Mouse (Mus musculus): ENCODE results near the gene Gmeb1. TPM values are rescaled to one million over a fixed set of nuclear protein-coding genes. Genes with fewer than 3 reads are reported as not detected.

Gmeb1 gene
- polyA plus RNA-seq, 1 experiment: 10.3 TPM

DNA sequence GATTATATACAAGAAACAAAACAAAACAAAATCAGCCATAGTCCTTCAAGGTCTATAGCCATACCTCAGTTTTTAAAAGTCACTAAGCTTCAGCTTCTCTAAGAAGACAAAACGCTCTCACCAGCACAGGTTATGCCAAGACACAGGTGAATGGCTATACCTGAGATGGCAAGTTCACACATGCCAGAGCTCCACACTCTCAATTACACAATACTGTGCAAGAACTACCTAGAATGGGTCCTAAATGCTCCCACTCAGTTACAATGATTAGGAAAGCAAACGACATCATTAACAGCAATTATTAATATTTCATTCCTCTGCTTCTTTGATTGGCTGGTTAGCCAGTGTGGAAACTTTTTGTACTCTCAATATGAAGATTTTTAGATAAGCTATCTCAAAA is 52.1 kb downstream of the Gmeb1 start:
- TF ChIP-seq GATA1 (IDR thresholded peaks at IDR 0.05; ENCODE audit: low read length): no peak

DNA sequence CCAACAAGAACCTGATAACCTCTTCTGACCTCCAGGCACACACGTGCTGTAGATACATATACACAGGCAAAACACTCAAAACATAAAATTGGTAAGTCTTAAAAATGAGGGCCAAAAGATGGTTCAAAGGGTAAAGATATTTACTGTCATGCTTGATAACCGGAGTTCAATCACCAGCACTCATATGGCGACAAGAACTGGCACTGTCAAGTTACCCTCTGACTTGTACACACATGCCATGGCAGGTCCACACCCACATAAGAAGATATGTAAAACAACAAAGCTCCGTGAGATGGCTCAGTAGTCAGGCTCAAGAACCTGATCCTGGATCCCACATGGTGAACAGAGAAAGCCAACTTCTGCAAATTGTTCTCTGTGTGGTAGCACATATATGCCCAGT is 54.1 kb downstream of the Gmeb1 start:
- no peak for TF ChIP-seq GATA1 (IDR thresholded peaks at IDR 0.05; ENCODE audit: low read length)

DNA sequence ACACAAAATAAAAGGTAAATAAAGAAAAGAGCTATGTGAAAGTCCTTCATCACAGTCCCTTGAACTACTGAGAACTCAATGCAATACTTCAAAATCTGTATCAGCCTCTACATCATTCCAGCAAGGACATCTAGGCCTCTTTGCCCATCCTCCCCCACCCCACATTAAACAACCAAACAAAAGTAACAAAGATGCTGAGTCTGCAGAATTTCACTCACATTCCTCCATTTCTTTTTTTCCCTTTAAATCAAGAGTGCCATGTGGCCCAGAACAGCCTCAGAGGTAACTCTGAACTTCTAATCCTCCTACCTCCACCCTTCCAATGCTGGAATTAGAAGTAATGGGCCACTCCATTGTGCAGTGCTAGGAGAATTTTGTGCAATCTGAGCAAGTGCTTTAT is 62.6 kb downstream of the Gmeb1 start:
- no peak for TF ChIP-seq GATA1 (IDR thresholded peaks at IDR 0.05; ENCODE audit: low read length)

DNA sequence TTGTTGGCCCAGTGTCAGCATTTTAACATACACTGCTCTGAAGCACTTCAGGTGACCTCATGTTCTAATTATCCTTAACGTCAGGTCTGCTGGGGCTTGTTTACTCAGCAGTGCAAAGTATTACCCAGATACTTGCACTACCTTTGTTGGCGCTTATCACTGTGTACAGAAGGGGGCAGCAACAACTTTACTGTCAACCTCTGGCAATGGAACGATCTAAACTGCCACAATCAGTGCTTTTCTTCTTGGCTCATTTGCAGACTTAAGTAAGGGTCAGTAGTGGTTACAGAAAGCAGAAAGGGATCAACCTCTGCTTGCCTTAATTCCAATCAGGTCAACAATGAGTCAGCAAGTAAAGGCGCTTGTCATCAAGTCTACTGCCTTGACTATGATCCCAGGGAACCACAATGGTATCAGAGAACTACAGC is 63.1 kb downstream of the Gmeb1 start:
- TF ChIP-seq GATA1 (IDR thresholded peaks at IDR 0.05; ENCODE audit: low read length): no peak

DNA sequence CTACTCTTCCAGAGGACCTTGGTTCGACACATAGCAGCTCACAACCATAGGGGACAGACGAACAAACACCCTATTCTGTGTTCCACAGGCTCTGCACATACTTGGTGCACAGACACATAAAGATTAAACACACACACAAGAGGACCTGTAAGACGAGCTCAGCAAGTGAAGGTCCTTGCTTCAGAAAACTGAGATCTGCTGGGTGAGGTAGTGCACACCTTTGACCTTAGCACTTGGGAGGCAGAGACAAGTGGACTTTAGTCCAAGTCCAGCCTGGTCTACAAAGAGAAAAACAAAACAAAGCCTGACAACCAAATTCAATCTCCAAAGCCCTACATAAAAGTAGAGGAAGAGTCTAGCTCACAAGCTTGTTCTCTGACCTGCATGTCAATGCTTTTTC is 66.4 kb downstream of the Gmeb1 start:
- no peak for TF ChIP-seq GATA1 (IDR thresholded peaks at IDR 0.05; ENCODE audit: low read length)

DNA sequence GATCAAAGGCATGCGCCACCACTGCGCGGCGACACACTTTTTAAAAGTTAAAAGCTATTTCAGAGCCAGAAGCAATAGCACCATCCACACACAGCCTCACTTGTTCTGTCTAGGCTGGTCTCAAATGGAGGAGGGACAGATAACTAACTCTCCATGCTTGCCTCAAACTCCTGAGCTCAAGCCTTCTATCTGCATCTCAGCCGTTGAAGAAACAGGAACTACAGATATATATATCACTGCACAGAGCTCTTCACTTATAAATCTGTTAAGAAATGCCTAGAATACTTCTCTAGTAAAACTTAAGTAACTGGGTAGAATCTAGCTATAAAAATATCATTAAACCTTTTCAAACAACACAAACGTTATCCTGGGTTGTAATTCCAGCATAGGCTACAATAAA is 67.0 kb downstream of the Gmeb1 start:
- no peak for TF ChIP-seq GATA1 (IDR thresholded peaks at IDR 0.05; ENCODE audit: low read length)

DNA sequence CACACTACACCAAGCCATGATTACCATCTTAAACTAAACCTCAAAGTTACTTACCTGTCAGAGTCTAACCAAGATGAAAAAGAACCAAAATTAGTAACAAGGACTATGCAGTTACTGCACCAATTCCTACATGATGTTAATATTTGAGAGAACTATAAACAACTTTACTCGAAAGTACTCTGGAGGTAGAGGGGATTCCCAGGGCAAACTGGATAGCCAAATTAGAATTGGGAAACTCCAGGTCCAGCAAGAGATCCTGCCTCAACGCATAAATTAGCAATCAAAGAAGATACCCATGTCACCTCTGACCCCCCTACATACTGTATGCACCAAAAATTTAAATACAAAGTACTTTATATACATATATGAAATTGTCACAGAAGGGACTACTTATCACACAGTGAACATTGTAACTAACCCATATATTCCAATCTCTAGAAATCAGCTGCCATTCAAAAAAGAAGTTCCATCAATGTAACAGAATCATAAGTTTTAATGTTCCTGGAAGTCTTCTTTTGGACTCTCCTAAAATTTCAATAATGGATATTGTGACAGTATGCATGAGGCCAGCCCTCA is 73.5 kb downstream of the Gmeb1 start:
- TF ChIP-seq GATA1 (IDR thresholded peaks at IDR 0.05; ENCODE audit: low read length): no peak

DNA sequence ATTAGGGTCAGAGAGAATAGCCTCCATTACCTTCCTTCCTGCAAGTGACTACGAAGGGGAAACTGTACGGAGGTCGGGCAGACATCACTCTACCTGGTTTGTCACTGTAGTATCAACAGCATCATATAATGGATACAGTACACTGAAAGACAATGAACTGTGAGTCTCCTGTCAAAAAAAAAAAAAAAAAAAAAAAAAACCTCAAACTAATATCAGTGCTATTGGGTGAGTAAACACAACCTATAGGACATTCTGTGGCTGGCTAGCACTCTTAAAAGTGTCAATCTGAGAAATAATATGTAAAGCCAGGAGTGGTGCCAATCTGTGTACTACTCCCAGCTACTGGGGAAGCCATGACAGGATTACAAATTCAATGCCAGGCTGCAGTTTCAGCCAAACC is 78.2 kb downstream of the Gmeb1 start:
- TF ChIP-seq GATA1 (IDR thresholded peaks at IDR 0.05; ENCODE audit: low read length): no peak

DNA sequence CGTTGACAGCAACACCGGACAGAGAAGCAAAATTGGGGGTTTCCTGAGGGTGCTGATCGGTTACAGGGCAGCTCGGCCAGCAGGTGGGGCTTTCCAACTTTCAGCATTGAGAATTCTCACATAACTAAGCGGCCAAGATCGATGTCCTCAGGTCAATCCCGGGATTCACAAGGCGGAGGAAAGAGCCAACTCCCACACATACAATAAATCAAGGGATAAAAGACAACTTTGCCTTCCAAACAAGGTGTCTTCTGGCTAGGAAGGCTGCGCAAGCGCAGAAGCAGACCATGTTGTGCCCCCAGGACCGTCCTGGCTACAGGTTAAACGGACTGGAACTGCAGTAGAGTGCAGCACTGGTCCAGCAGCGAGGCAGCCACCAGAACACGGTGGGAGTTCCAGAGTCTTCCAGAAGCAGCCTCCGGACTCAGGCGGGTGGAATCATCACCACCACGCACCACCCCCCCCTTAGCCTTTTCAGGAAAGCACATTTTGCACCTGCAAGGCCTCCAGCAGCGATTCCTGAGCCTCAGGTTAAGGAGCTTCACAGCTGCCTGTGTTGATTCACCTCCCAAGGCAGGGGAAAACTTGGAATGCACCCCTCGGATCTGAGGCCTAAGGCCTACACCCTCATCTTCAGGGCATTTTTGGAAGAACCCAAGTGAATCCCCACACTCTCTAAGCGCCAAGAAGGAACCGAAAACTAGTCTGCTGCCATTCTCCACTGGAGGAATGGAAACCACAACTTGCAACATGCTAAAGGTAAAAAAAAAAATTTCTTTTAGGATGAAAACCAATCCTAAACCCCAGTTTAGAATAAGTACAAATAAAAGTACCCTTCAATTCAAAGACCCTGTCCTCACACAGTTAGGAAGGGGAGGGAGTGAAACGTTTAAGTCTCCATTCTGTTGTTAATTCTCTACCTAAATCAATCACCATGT is 79.4 kb downstream of the Gmeb1 start:
- TF ChIP-seq GATA1 (IDR thresholded peaks at IDR 0.05; ENCODE audit: low read length): no peak

DNA sequence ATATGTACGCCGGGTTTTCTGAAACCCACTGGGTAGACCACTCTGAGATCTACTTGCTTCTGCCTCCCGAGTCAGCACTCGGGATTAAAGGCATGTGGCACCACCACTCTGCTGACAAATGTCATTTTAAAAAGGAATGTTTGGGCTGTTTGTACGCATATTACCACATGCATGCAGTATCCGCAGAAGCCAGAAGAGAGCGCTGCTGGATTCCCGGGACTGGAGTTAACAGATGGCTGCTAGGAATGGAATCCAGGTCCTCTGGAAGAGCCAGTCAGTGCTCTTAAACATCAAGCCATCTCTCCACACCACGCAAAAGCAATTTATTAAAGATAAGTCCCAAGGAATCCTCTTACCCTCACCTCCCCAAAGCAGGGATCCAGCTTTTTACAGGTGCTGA is 80.7 kb downstream of the Gmeb1 start:
- TF ChIP-seq GATA1 (IDR thresholded peaks at IDR 0.05; ENCODE audit: low read length): no peak

DNA sequence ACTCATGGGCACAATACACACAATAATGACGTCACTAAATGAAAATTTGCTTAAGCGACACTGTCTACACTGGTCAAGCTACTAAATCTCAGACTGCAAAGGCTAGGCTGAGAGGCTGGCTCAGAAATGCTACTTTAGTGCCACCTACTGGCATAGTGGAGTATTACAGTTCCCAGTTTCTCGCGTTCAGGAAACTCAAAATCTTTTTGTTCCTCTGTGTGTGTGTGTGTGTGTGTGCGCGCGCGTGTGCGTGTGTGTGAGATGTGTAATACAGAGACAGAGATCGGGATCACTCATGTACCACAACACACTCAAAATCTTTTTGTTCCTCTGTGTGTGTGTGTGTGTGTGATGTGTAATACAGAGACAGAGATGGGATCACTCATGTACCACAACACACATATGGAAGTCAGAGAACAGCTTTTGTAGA is 82.8 kb downstream of the Gmeb1 start:
- no peak for TF ChIP-seq GATA1 (IDR thresholded peaks at IDR 0.05; ENCODE audit: low read length)

DNA sequence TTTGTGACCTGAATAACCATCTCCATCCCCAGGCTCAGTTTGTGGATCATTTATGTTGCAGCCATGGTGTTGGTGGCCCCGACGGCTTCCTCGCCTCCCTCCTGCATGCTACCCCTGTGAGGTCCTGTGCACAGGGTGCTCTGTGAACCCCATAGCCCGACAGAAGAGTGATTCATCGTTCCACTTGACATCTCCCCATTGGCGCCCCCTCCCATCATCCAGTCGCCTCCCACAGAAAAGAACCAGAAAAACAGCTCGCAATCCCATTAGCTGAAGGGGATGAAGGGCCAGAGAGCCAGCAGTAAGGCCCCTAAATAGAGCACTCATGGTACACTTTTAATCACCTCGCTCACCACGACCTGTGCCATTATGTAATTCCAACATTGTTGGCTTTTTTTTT is 84.9 kb downstream of the Gmeb1 start:
- no peak for TF ChIP-seq GATA1 (IDR thresholded peaks at IDR 0.05; ENCODE audit: low read length)

Other genes with a start within 250 kb of the Gmeb1 start
- gene Gm10300, start 186.9 kb downstream of the Gmeb1 start, polyA plus RNA-seq (2012): 0.23 and 0.29 TPM in 2 replicates
- gene Epb41, start 186.3 kb downstream of the Gmeb1 start, polyA plus RNA-seq (2012): 104 and 111 TPM in 2 replicates
- not detected in 2 replicates for gene Oprd1, start 117.1 kb downstream of the Gmeb1 start, polyA plus RNA-seq (2012)
- 70.3 and 81.0 TPM in 2 replicates for gene Ythdf2, start 49.3 kb downstream of the Gmeb1 start, polyA plus RNA-seq (2012)
- gene Taf12, start 12.8 kb upstream of the Gmeb1 start, polyA plus RNA-seq (2012): 5.8 and 22.4 TPM in 2 replicates
- 0.55 and 0.68 TPM in 2 replicates for gene Rab42, start 41.8 kb upstream of the Gmeb1 start, polyA plus RNA-seq (2012)
- 54.1 and 103 TPM in 2 replicates for gene Trnau1ap, start 67.9 kb upstream of the Gmeb1 start, polyA plus RNA-seq (2012)
- gene Rcc1, start 92.0 kb upstream of the Gmeb1 start, polyA plus RNA-seq (2012): 96.0 and 97.3 TPM in 2 replicates
- 17.5 and 22.6 TPM in 2 replicates for gene Phactr4, start 160.9 kb upstream of the Gmeb1 start, polyA plus RNA-seq (2012)
- 7.3 and 9.1 TPM in 2 replicates for gene Med18, start 202.3 kb upstream of the Gmeb1 start, polyA plus RNA-seq (2012)
- gene Sesn2, start 248.9 kb upstream of the Gmeb1 start, polyA plus RNA-seq (2012): 21.3 and 24.4 TPM in 2 replicates